9 mouse cellular contexts compared by ENCODE assay signal in genomic region chr12:11203694-11204665, GRCm38 (mm10). TPM values are rescaled to one million over a fixed set of nuclear protein-coding genes. Genes with fewer than 3 reads are reported as not detected.
A peak's percentile ranks its signal among the peaks of the same experiment; 100 is the strongest.
DNase-seq lines count a peak whose midpoint lies in the region; ATAC-seq and TF ChIP-seq lines count a peak whose summit lies in the region.
"Had no signal": no experiment of that assay in that cellular context is flagged by ENCODE, and none has a peak within 500 bp of the region (broad histone marks: within the 10 kb centered on the region; RNA-seq: fewer than 3 reads in every experiment).

No protein-coding gene starts in this region.

- no peak overlapping the region for H3K4me3 ChIP-seq in layer of hippocampus, adult 2 months
- peak overlapping the region; percentile 67 for H3K4me3 ChIP-seq in gastrocnemius, adult 2 months
- H3K4me3 ChIP-seq in intestine, embryonic 15.5 days (replicated peaks) = no peak overlapping the region
- peak overlapping the region; percentile 22; the same call in 1 of the 2 replicates for H3K4me3 ChIP-seq in lung, embryonic 16.5 days (ENCODE audit: low read length)

- intact Hi-C loops in gastrocnemius, adult 2 months (cut with DNase I) = loop anchor here (2.0 kb wide), 1 partner anchor 63 kb away; no protein-coding TSS in a partner anchor

- 0 out of 2 replicates have a peak, but pooled peaks cover 3% of the 10 kb centered on the region for H3K4me1 ChIP-seq in intestine, embryonic 15.5 days (replicated peaks)
- H3K4me1 ChIP-seq in lung, embryonic 16.5 days (replicated peaks; ENCODE audit: control insufficient read depth, insufficient read depth, low read length) = peaks cover 8% of the 10 kb centered on the region; the same call in 1 of the 2 replicates

- no peaks in the 10 kb centered on the region for H3K36me3 ChIP-seq in intestine, embryonic 15.5 days
- no peaks in the 10 kb centered on the region for H3K36me3 ChIP-seq in lung, embryonic 16.5 days (ENCODE audit: control insufficient read depth, insufficient read depth, low read length)

- H3K4me2 ChIP-seq in intestine, embryonic 15.5 days (replicated peaks) = peak overlapping the region; percentile 42
- peak overlapping the region; percentile 44 for H3K4me2 ChIP-seq in lung, embryonic 16.5 days (ENCODE audit: low read depth, low read length)

- no peak for TF ChIP-seq CTCF in layer of hippocampus, adult 2 months (conservative IDR thresholded peaks at IDR 0.05)
- TF ChIP-seq CTCF in gastrocnemius, adult 2 months (IDR thresholded peaks at IDR 0.05) = no peak

- 45% methylated on average over 18 of the region's 18 CpGs for WGBS in intestine, embryonic 15.5 days
- WGBS in lung, embryonic 16.5 days = 42% methylated on average over 18 of the region's 18 CpGs

- 0 out of 2 replicates have a peak, but pooled peaks cover 2% of the 10 kb centered on the region for H3K27me3 ChIP-seq in intestine, embryonic 15.5 days (replicated peaks)
- H3K27me3 ChIP-seq in lung, embryonic 16.5 days (ENCODE audit: control insufficient read depth, insufficient read depth, low read depth, low read length) = no peaks in the 10 kb centered on the region

- ATAC-seq in intestine, embryonic 15.5 days = peak; percentile 75
- peak; percentile 85 for ATAC-seq in lung, embryonic 16.5 days (ENCODE audit: low read depth)
- ATAC-seq in erythroid progenitor cell, adult 5-6 weeks (replicated peaks; ENCODE audit: low FRiP score, poor library complexity, severe bottlenecking) = no peak

- no peaks in the 10 kb centered on the region for H3K9me3 ChIP-seq in intestine, embryonic 15.5 days
- no peaks in the 10 kb centered on the region for H3K9me3 ChIP-seq in lung, embryonic 16.5 days (ENCODE audit: control insufficient read depth, low read length)

- DNase-seq in layer of hippocampus, adult 2 months (ENCODE audit: low spot score in 2 of 2) = no peak
- DNase-seq in layer of hippocampus, adult 18-20 months (ENCODE audit: low spot score in 2 of 2) = no peak
- peak; percentile 91 for DNase-seq in gastrocnemius, adult 2 months
- DNase-seq in layer of hippocampus, postnatal 36 days = no peak
- no peak for DNase-seq in thymus, postnatal 14 days

- peak overlapping the region; percentile 47 for H3K27ac ChIP-seq in layer of hippocampus, adult 2 months
- H3K27ac ChIP-seq in gastrocnemius, adult 2 months = peak overlapping the region; percentile 95
- H3K27ac ChIP-seq in intestine, embryonic 15.5 days = peak overlapping the region; percentile 74
- H3K27ac ChIP-seq in lung, embryonic 16.5 days (ENCODE audit: low read length) = peak overlapping the region; percentile 77

- no peak overlapping the region for H3K9ac ChIP-seq in intestine, embryonic 15.5 days
- H3K9ac ChIP-seq in lung, embryonic 16.5 days (ENCODE audit: low read length) = 0 out of 2 replicates have a peak overlapping the region, but pooled peaks have one; percentile 1

RNA-seq across cellular contexts. Expression of gene Msgn1, which starts 4.8 kb away (rescaled TPM):
- total RNA-seq in layer of hippocampus, adult 2 months (2021) = not detected
- total RNA-seq in layer of hippocampus, adult 18-20 months (2021) = not detected
- not detected for total RNA-seq in gastrocnemius, adult 2 months (2021)
- not detected in 2 replicates for polyA plus RNA-seq in intestine, embryonic 15.5 days (2015; fragmentation: Nextera tagmentation; extraction: Ambion mirVana)
- not detected in 2 replicates for polyA plus RNA-seq in lung, embryonic 16.5 days (2015; fragmentation: Nextera tagmentation; extraction: Ambion mirVana)
- not detected in 2 replicates for total RNA-seq in erythroid progenitor cell, adult 5-6 weeks (2015; ENCODE audit: low replicate concordance)
- total RNA-seq in erythroid progenitor cell, adult 5-6 weeks (2017; ENCODE audit: low replicate concordance) = not detected in 2 replicates
- not detected for total RNA-seq in layer of hippocampus, postnatal 36 days (2021)
- polyA plus RNA-seq: limb, embryonic 11.5 days had no signal

RNA-seq across cellular contexts. Expression of gene Kcns3, which starts 53.1 kb away (rescaled TPM):
- 10 to 100 TPM; 12.4 to 13.0 TPM for total RNA-seq in layer of hippocampus, adult 2 months (2021)
- total RNA-seq in layer of hippocampus, adult 18-20 months (2021) = 10 to 100 TPM; 13.5 to 13.8 TPM
- under 1 TPM; 0.33 to 0.69 TPM for total RNA-seq in gastrocnemius, adult 2 months (2021)
- polyA plus RNA-seq in intestine, embryonic 15.5 days (2015; fragmentation: Nextera tagmentation; extraction: Ambion mirVana) = 4.0 and 4.6 TPM in 2 replicates
- 8.5 and 10.3 TPM in 2 replicates for polyA plus RNA-seq in lung, embryonic 16.5 days (2015; fragmentation: Nextera tagmentation; extraction: Ambion mirVana)
- total RNA-seq in erythroid progenitor cell, adult 5-6 weeks (2015; ENCODE audit: low replicate concordance) = not detected in 2 replicates
- total RNA-seq in erythroid progenitor cell, adult 5-6 weeks (2017; ENCODE audit: low replicate concordance) = not detected in 2 replicates
- total RNA-seq in layer of hippocampus, postnatal 36 days (2021) = 10 to 100 TPM; 10.9 to 12.6 TPM

Comparison
In these comparisons a context has a peak if more than half of its experiments do, and no peak if none do; other contexts are left out.
1. H3K4me3 ChIP-seq: peak in gastrocnemius, adult 2 months (single experiment) and lung, embryonic 16.5 days (single experiment); none in layer of hippocampus, adult 2 months (single experiment) and intestine, embryonic 15.5 days (single experiment).
2. RNA of gene Kcns3, which starts 53.1 kb away (total RNA-seq): 13.5 to 13.8 TPM in layer of hippocampus, adult 18-20 months, 12.4 to 13.0 TPM in layer of hippocampus, adult 2 months and 10.9 to 12.6 TPM in layer of hippocampus, postnatal 36 days; 0.33 to 0.69 TPM in gastrocnemius, adult 2 months and not detected in erythroid progenitor cell, adult 5-6 weeks; every median in the first group is over 4 times any median in the second.
3. Peak in every context shown above with its lines, with median percentiles within 50 percentile points of each other: H3K27ac ChIP-seq.